Mouse (Mus musculus) CD4-positive naive resting alpha-beta T cell, adult 57 days (primary cell): ENCODE data around the gene Dcaf1. TPM values are rescaled to one million over a fixed set of nuclear protein-coding genes. Genes with fewer than 3 reads are reported as not detected.

Experiments used
- total RNA-seq: library from RNA; stranded (reverse); gene quantifications from one replicate; pipeline ENCODE4 v1.2.4, GENCODE M21; 2023

The Dcaf1 gene
- 45.8 TPM for total RNA-seq

DNA sequence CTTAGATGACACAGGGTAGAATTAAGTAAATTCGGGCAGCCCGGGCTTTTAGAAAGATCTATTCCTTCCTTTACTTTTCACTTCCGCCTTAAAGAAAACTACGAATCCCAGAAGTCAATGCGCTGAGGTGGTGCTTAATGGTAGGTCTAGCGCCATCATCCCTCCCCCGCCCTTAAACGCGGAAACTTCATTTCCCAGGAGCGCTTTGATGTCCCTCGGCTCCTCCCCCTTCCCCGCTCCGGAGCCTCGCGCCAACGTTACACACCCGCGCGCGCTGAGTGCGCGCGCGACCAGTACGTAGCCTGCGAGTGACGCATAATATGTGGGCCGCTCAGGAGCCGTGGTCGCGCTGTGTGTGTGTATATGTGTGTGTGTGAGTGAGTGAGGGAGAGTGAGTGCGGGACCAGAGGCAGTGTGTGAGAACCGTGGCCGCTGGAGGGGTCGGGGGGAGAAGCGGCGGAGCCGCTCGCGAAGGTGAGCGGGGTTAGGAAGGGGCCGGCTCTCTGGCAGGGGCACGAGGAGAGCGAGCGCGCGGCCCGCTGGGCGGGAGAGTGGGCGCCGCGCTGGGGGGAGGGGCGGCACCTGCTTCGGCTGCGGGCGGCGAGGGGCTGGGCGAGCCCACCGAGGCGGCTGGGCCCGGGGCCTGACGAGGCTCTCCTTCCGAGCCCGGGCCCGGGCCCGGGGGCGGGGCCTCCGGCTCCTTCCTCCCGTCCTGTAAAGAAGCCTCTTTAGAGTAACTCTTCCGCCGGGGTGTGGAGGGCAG lies at the start of gene Dcaf1:
Dcaf1 (plus strand) TSS at position 257 of the 763 bp plus-strand sequence.

DNA sequence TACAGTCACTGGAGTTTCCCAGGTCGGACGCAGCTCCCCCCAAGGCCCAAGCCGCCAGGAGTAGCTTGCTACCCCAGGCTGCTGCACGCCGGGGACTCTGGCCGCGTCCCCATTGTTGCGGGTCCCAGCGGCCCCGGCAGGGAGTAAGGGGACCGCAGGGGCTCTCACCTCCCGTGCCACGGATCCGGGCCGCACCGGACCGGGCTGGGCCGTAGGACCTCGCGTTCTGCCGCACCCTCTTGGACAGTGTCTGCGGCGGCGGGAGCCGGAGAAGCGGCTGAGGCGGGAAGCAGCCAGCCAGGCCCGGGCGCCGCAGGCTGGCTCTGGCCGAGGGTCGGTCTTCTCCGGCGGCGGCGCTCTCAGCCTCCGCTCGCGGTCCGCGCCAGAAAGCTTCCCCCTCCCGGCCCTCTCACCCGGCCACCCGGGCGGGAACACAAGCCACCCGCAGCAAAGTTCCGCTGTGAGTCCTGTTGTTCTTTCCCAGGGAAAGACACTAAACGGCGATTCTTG lies 32.8 kb upstream of the Dcaf1 start, which contains the start of gene Rad54l2:
Rad54l2 (minus strand) TSS at position 383 of the 510 bp plus-strand sequence.

DNA sequence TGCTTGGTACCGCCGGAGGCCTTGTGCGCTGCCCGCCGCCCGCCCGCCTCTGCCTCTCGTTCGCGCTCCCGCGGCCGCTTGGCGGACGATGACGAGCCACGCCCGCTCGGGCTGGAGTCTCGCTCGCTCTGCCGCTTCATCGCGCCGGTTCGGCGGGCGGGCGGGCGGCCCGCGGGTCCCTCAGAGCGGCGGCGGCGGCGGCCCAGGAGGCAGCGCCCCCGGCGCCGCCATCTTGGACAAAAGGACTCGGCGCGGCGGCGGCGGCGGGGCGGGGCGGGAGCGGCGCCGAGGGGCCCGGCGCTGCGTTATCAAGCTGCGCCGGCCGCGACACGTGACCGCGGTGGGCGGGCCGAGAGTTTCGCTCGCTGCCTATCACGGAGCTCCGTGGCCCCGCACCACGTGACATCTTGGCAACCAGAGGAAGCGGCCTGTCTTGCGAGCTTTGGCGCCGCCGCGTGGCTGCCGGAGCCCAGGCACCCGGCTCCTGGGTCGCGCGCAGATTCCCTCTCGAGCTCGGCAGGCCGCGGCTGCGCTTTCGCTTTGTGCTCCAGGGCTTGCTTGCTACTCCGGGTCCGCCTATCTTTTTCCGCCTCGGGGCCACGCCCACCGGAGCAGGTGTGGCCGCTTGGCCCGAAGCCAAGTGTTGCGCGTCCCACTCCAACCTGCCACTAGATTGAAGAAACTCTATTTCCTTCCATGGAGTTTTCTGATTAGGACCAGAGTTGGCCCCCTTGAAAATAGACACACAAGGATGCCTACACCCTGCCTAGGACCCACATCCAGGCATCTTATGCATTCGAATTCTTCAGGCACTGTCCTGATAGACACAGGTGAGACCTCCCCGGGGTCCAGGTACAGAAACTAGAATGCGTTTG lies 65.4 kb downstream of the Dcaf1 start, which contains the start of gene Rbm15b:
Rbm15b (minus strand) TSS at position 601 of the 875 bp plus-strand sequence.

DNA sequence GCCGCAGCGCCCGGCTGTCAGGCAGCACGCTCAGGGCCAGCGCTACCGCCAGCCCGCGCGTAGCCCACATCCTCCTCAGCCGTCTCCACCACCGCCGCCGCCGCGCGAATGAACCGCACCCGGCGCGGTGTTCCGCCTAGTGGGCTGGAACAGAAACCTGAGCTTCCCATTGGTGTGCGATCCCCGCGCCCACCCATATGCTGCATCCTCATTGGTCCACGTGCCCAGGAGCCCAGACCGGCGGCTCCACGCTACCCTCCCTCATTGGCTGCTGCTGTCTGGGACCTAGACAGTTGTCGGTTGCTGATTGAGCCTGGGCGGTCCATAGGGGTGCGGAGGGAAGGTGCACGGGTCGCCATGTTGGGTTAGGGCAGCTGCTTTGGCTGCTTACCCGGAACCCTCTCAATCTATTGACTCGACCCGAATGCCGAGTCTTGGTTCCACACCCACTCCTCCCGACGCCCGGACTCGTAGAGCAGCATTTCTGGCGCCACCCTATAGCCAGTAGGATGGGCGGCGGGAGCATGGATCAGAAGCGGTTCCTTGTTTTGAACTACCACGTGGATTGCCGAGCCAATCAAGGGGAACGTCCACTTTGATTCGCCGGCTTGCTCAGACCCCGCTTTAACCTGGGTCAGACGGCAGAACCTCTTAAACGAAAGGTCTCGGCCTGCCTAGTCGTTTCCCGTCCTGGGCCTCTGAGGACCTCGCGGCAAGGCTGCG lies 70.3 kb downstream of the Dcaf1 start, which contains the start of gene Manf:
Manf (minus strand) TSS at position 151 of the 723 bp plus-strand sequence.

Other genes starting within 250 kb of the Dcaf1 start
- not detected for gene Iqcf6, start 195.3 kb upstream of the Dcaf1 start, total RNA-seq
- gene Grm2, start 165.8 kb upstream of the Dcaf1 start, total RNA-seq: 0.53 TPM
- gene Tex264, start 135.9 kb upstream of the Dcaf1 start, total RNA-seq: 73.4 TPM
- gene Rad54l2, start 32.7 kb upstream of the Dcaf1 start, total RNA-seq: 34.2 TPM
- gene Rbm15b, start 65.6 kb downstream of the Dcaf1 start, total RNA-seq: 47.8 TPM
- 114 TPM for gene Manf, start 70.1 kb downstream of the Dcaf1 start, total RNA-seq